Mouse (Mus musculus) brown adipose tissue, adult 24 weeks (tissue): ENCODE data around the gene Washc2. TPM values are rescaled to one million over a fixed set of nuclear protein-coding genes. Genes with fewer than 3 reads are reported as not detected.

Experiments
- H3K27ac ChIP-seq: fragments of 200-500 bp; replicated peaks from 2 replicates; pipeline ENCODE4 v1.5.1; 2012; ENCODE audit warnings: low read depth, mild to moderate bottlenecking, low read length
- H3K4me1 ChIP-seq: fragments of 200-500 bp; 2 replicates; pipeline ENCODE4 v1.6.1; 2012; ENCODE audit warnings: low read length, mixed read lengths; ENCODE audit not compliant: control insufficient read depth, insufficient read depth, insufficient read length
- H3K4me3 ChIP-seq: fragments of 200-500 bp; 2 replicates; pipeline ENCODE4 v1.5.1; 2012; ENCODE audit warnings: low read depth, mild to moderate bottlenecking, low read length, moderate library complexity; ENCODE audit not compliant: insufficient read depth
- polyA plus RNA-seq: library from polyadenylated mRNA; stranded (reverse); fragments of >200 nt; gene quantifications from 2 replicates; pipeline ENCODE4 v1.2.4, GENCODE M21; 2012; ENCODE audit not compliant: missing spikeins, insufficient read depth, insufficient read length

Gene Washc2
- polyA plus RNA-seq, 1 experiment = 25.1 TPM

DNA sequence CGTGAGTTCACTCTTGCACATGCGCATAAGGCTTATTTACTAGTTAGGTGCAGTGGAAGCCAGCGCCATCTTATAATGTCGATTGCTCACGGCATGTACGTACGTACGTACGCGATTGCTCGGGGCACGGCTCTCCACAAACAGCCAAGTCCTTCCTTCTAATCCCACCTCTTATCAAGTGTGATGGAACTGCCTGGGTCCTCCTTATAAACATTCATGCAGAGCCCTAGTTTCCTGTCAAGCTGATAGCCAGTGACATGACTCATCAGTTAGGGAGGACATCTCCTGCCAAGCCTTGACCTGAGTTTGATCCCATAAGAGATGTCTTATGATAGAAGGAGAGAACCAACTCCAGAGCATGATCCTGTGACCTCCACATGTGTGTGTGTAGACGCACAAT lies 73.2 kb downstream of the Washc2 start:
- Histone ChIP-seq H3K4me1 (no peaks in the 10 kb centered on the region), H3K27ac (no peak overlapping the region), H3K4me3 (no peak overlapping the region)

GRCm38 (mm10) chr6:116282546-116282945 lies 74.7 kb downstream of the Washc2 start:
- H3K4me1 ChIP-seq = no peaks in the 10 kb centered on the region
- H3K4me3 ChIP-seq = no peak overlapping the region

DNA sequence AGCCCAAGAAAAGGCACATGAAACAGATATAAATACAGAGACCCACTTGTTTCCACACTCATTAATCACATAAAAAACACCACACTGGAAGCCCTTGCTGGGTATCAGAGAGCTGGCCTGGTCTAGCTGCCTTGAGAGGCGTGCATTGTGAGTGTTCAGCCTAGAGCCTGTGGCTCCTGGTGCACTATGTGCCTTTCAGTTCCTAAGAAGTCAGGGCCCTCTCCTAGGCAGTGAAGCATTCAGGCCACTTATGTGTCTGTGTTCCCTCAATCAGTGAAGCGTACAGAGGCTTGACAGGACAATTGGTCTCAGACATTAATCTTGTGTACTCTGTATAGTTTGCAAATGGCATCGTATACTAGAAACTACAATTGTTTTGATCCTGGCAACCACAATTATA lies 75.4 kb downstream of the Washc2 start:
- no peaks in the 10 kb centered on the region for H3K4me1 ChIP-seq
- H3K27ac ChIP-seq = no peak overlapping the region
- no peak overlapping the region for H3K4me3 ChIP-seq

More at GRCm38 (mm10) chr6:116282546-116282945, 74.7 kb downstream of the Washc2 start:
- H3K27ac ChIP-seq = no peak overlapping the region

GRCm38 (mm10) chr6:116286321-116286720 lies 78.5 kb downstream of the Washc2 start:
- no peaks in the 10 kb centered on the region for H3K4me1 ChIP-seq
- no peak overlapping the region for H3K27ac ChIP-seq
- no peak overlapping the region for H3K4me3 ChIP-seq

GRCm38 (mm10) chr6:116286870-116287575 lies 79.2 kb downstream of the Washc2 start:
- H3K27ac ChIP-seq = no peak overlapping the region
- H3K4me3 ChIP-seq = no peak overlapping the region
- H3K4me1 ChIP-seq = no peaks in the 10 kb centered on the region

DNA sequence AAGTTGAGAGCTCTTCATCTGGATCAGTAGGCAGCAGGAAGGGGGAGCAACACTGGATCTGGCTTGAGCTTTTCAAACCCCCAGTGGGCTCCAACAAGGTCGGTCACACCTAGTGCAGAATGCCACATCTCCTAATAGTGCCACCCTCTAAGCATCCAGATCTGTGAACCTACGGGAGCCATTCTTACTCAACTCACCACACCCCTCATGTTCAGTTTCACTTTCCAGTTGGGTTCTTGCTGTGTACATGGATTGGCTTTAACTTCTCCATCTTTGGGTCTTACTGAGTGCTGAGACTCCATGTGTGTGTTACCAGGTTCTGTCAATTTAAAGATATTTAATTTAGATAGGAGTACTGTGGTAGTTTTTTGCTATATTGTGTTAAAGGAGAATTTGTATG lies 103.6 kb downstream of the Washc2 start:
- Histone ChIP-seq H3K27ac (no peak overlapping the region), H3K4me3 (no peak overlapping the region), H3K4me1 (no peaks in the 10 kb centered on the region)

Other genes starting within 250 kb of the Washc2 start
- 20.2 and 24.0 TPM in 2 replicates for gene Plxnd1, start 213.0 kb upstream of the Washc2 start, polyA plus RNA-seq
- gene Tmcc1, start 14.6 kb upstream of the Washc2 start, polyA plus RNA-seq = 9.4 and 10.9 TPM in 2 replicates
- gene Zfand4, start 56.2 kb downstream of the Washc2 start, polyA plus RNA-seq = not detected in 2 replicates
- 22.2 and 33.3 TPM in 2 replicates for gene March8, start 130.0 kb downstream of the Washc2 start, polyA plus RNA-seq